Mouse (Mus musculus) limb, embryonic 12.5 days (tissue): ENCODE measurements around the gene Btbd6. TPM values are rescaled to one million over a fixed set of nuclear protein-coding genes. Genes with fewer than 3 reads are reported as not detected.

ENCODE experiments used
- ATAC-seq: fragments of 200-750 bp; cut with Nextera tagmentation; 2 replicates; pipeline ENCODE4 v1.8.0; 2017; ENCODE audit warnings: low read depth, moderate TSS enrichment; ENCODE audit not compliant: insufficient number of reproducible peaks, insufficient read depth, low FRiP score, low TSS enrichment
- H3K27ac ChIP-seq: fragments of 300-500 bp; sonication (generic); 2 replicates; pipeline ENCODE4 v1.5.1; 2016; ENCODE audit warnings: mild to moderate bottlenecking, moderate library complexity
- H3K27me3 ChIP-seq: fragments of 300-500 bp; sonication (generic); 2 replicates; pipeline ENCODE4 v1.6.1; 2016; ENCODE audit warnings: mild to moderate bottlenecking, moderate library complexity
- H3K36me3 ChIP-seq: fragments of 300-500 bp; sonication (generic); 2 replicates; pipeline ENCODE4 v1.6.1; 2016; ENCODE audit warnings: mild to moderate bottlenecking, moderate library complexity
- H3K4me1 ChIP-seq: fragments of 300-500 bp; sonication (generic); replicated peaks from 2 replicates; pipeline ENCODE4 v1.6.1; 2016
- H3K4me2 ChIP-seq: fragments of 300-500 bp; sonication (generic); 2 replicates; pipeline ENCODE4 v1.6.1; 2016; ENCODE audit warnings: mild to moderate bottlenecking, moderate library complexity
- H3K4me3 ChIP-seq: fragments of 300-500 bp; sonication (generic); replicated peaks from 2 replicates; pipeline ENCODE4 v1.5.1; 2016; ENCODE audit warnings: mild to moderate bottlenecking
- H3K9ac ChIP-seq: fragments of 300-500 bp; sonication (generic); replicated peaks from 2 replicates; pipeline ENCODE4 v1.6.1; 2016; ENCODE audit warnings: mild to moderate bottlenecking, moderate library complexity
- H3K9me3 ChIP-seq: fragments of 300-500 bp; sonication (generic); 2 replicates; pipeline ENCODE4 v1.6.1; 2016; ENCODE audit warnings: mild to moderate bottlenecking, moderate library complexity
- whole genome bisulfite sequencing: fragments of 180-500 bp; shearing (Covaris S2); methylation state at CpG from one replicate; pipeline ENCODE4 v1.1.7; 2016; 5-methylcytosine and 5-hydroxymethylcytosine counted together
- polyA plus RNA-seq: library from polyadenylated mRNA; unstranded; fragments of >200 nt; fragmentation: Nextera tagmentation; extraction: Ambion mirVana; gene quantifications from 2 replicates; pipeline ENCODE4 v1.2.1, GENCODE M21; 2016

Gene Btbd6
- polyA plus RNA-seq, 1 experiment from 2014 or later, result 29.1 TPM

GRCm38 (mm10) chr12:112941156-112941775 is 35.0 kb upstream of the Btbd6 start:
- no peak overlapping the region for H3K27ac ChIP-seq
- H3K4me1 ChIP-seq, result peaks cover 32% of the 10 kb centered on the region
- no peaks in the 10 kb centered on the region for H3K9me3 ChIP-seq
- peak overlapping the region; percentile 80; the same call in 1 of the 2 replicates for H3K9ac ChIP-seq
- no peak for ATAC-seq
- peak overlapping the region; percentile 74 for H3K4me2 ChIP-seq
- H3K36me3 ChIP-seq, result no peaks in the 10 kb centered on the region
- 43% methylated on average over 10 of the region's 10 CpGs for WGBS
- peak overlapping the region; percentile 74 for H3K4me3 ChIP-seq
- no peaks in the 10 kb centered on the region for H3K27me3 ChIP-seq

- peak; percentile 71 for ATAC-seq
- Histone ChIP-seq H3K27me3 (no peaks in the 10 kb centered on the region), H3K9ac (peak within 1 kb of the TSS; percentile 80), H3K4me2 (peak within 1 kb of the TSS; percentile 74), H3K36me3 (no peaks in the 10 kb centered on the region), H3K27ac (peak within 1 kb of the TSS; percentile 69), H3K4me3 (peak within 1 kb of the TSS; percentile 74), H3K9me3 (no peaks in the 10 kb centered on the region), H3K4me1 (peaks cover 32% of the 10 kb centered on the region)
- 2% methylated on average over 55 of the region's 58 CpGs for WGBS
These were observed 34.2 kb upstream of the Btbd6 start, which contains the start of gene Nudt14 for GRCm38 (mm10) chr12:112941776-112942713. Gene Nudt14, minus strand, starts transcription at chr12:112942124.

GRCm38 (mm10) chr12:112943669-112944068 is 32.6 kb upstream of the Btbd6 start:
- ATAC-seq, result no peak
- H3K9ac ChIP-seq, result no peak overlapping the region
- H3K9me3 ChIP-seq, result no peaks in the 10 kb centered on the region
- H3K4me2 ChIP-seq, result no peak overlapping the region
- no peak overlapping the region for H3K4me3 ChIP-seq
- no peak overlapping the region for H3K27ac ChIP-seq
- peaks cover 18% of the 10 kb centered on the region for H3K4me1 ChIP-seq
- H3K36me3 ChIP-seq, result no peaks in the 10 kb centered on the region
- WGBS, result 88% methylated on average over 2 of the region's 2 CpGs
- H3K27me3 ChIP-seq, result no peaks in the 10 kb centered on the region

- Histone ChIP-seq H3K9ac (no peak overlapping the region), H3K27me3 (no peaks in the 10 kb centered on the region; the same call in 1 of the 2 replicates), H3K4me2 (no peak overlapping the region), H3K27ac (no peak overlapping the region), H3K4me3 (no peak overlapping the region), H3K9me3 (no peaks in the 10 kb centered on the region), H3K36me3 (no peaks in the 10 kb centered on the region), H3K4me1 (peaks cover 15% of the 10 kb centered on the region)
- WGBS, result 22% methylated on average over 4 of the region's 4 CpGs
- no peak for ATAC-seq
These were observed 29.0 kb upstream of the Btbd6 start for GRCm38 (mm10) chr12:112947307-112947706.

GRCm38 (mm10) chr12:112950040-112950760 is 26.1 kb upstream of the Btbd6 start:
- Histone ChIP-seq H3K27ac (peak overlapping the region; percentile 84), H3K4me1 (peaks cover 18% of the 10 kb centered on the region), H3K4me3 (peak overlapping the region; percentile 64), H3K27me3 (no peaks in the 10 kb centered on the region; the same call in 1 of the 2 replicates), H3K4me2 (peak overlapping the region; percentile 92), H3K9ac (peak overlapping the region; percentile 83), H3K9me3 (no peaks in the 10 kb centered on the region), H3K36me3 (peaks cover 3% of the 10 kb centered on the region)
- ATAC-seq, result peak; percentile 78
- under 1% methylated on average over 58 of the region's 58 CpGs for WGBS

- Histone ChIP-seq H3K36me3 (peaks cover 5% of the 10 kb centered on the region), H3K4me2 (peak overlapping the region; percentile 92), H3K4me3 (peak overlapping the region; percentile 64), H3K27me3 (no peaks in the 10 kb centered on the region; the same call in 1 of the 2 replicates), H3K9me3 (no peaks in the 10 kb centered on the region), H3K9ac (peak overlapping the region; percentile 37; the same call in 1 of the 2 replicates), H3K4me1 (peaks cover 18% of the 10 kb centered on the region), H3K27ac (no peak overlapping the region; the same call in 1 of the 2 replicates)
- 5% methylated on average over 6 of the region's 6 CpGs for WGBS
- peak; percentile 8; the same call in 1 of the 2 replicates for ATAC-seq
These were observed 25.5 kb upstream of the Btbd6 start for GRCm38 (mm10) chr12:112950761-112951129.

GRCm38 (mm10) chr12:112951150-112951842 is 25.0 kb upstream of the Btbd6 start:
- Histone ChIP-seq H3K36me3 (peaks cover 6% of the 10 kb centered on the region), H3K4me2 (peak overlapping the region; percentile 92), H3K9me3 (no peaks in the 10 kb centered on the region), H3K27ac (no peak overlapping the region), H3K4me1 (peaks cover 18% of the 10 kb centered on the region), H3K9ac (no peak overlapping the region), H3K27me3 (no peaks in the 10 kb centered on the region; the same call in 1 of the 2 replicates), H3K4me3 (no peak overlapping the region)
- WGBS, result 19% methylated on average over 7 of the region's 7 CpGs
- ATAC-seq, result no peak

GRCm38 (mm10) chr12:112952433-112952832 is 23.8 kb upstream of the Btbd6 start:
- no peak overlapping the region for H3K9ac ChIP-seq
- peaks cover 18% of the 10 kb centered on the region for H3K4me1 ChIP-seq
- no peak overlapping the region for H3K4me3 ChIP-seq
- H3K4me2 ChIP-seq, result no peak overlapping the region
- H3K36me3 ChIP-seq, result peaks cover 16% of the 10 kb centered on the region
- H3K9me3 ChIP-seq, result no peaks in the 10 kb centered on the region
- 50% methylated on average over 8 of the region's 8 CpGs for WGBS
- no peaks in the 10 kb centered on the region; the same call in 1 of the 2 replicates for H3K27me3 ChIP-seq
- no peak overlapping the region for H3K27ac ChIP-seq
- no peak for ATAC-seq

GRCm38 (mm10) chr12:112952926-112953565 is 23.2 kb upstream of the Btbd6 start:
- Histone ChIP-seq H3K4me3 (no peak overlapping the region), H3K9ac (no peak overlapping the region), H3K27ac (peak overlapping the region; percentile 29; the same call in 1 of the 2 replicates), H3K36me3 (peaks cover 23% of the 10 kb centered on the region), H3K4me1 (peaks cover 18% of the 10 kb centered on the region), H3K9me3 (no peaks in the 10 kb centered on the region), H3K27me3 (no peaks in the 10 kb centered on the region; the same call in 1 of the 2 replicates), H3K4me2 (no peak overlapping the region)
- ATAC-seq, result no peak
- WGBS, result 81% methylated on average over 3 of the region's 3 CpGs

- 0 out of 2 replicates have a peak, but pooled peaks have one; percentile 26 for ATAC-seq
- Histone ChIP-seq H3K4me1 (peaks cover 9% of the 10 kb centered on the region), H3K9ac (no peak overlapping the region), H3K4me3 (no peak overlapping the region), H3K4me2 (no peak overlapping the region), H3K27me3 (no peaks in the 10 kb centered on the region; the same call in 1 of the 2 replicates), H3K36me3 (peaks cover 48% of the 10 kb centered on the region), H3K27ac (no peak overlapping the region), H3K9me3 (no peaks in the 10 kb centered on the region)
- 47% methylated on average over 4 of the region's 4 CpGs for WGBS
These were observed 20.5 kb upstream of the Btbd6 start for GRCm38 (mm10) chr12:112955800-112956199.
